Mouse (Mus musculus) kidney, adult 2 months (tissue): ENCODE results near the gene Bgn. TPM values are rescaled to one million over a fixed set of nuclear protein-coding genes. Genes with fewer than 3 reads are reported as not detected.

Experiments
- DNase-seq: peaks from one replicate; pipeline ENCODE4 v3.0.0; 2021
- H3K27ac ChIP-seq: fragments of 200-500 bp; 2 replicates; pipeline ENCODE4 v1.5.1; 2012; ENCODE audit warnings: low read depth, low read length, control low read depth, inconsistent platforms; ENCODE audit not compliant: insufficient read depth
- H3K27me3 ChIP-seq: fragments of 200-500 bp; replicated peaks from 2 replicates; pipeline ENCODE4 v1.6.1; 2012; ENCODE audit warnings: mild to moderate bottlenecking, moderate library complexity, low read length, inconsistent platforms; ENCODE audit not compliant: control insufficient read depth, insufficient read depth
- H3K36me3 ChIP-seq: fragments of 200-500 bp; 2 replicates; pipeline ENCODE4 v1.6.1; 2012; ENCODE audit warnings: mild to moderate bottlenecking, moderate library complexity, low read length, inconsistent platforms; ENCODE audit not compliant: control insufficient read depth, insufficient read depth
- H3K4me1 ChIP-seq: fragments of 200-500 bp; 2 replicates; pipeline ENCODE4 v1.6.1; 2011; ENCODE audit warnings: low read length; ENCODE audit not compliant: control insufficient read depth, insufficient read depth
- H3K4me3 ChIP-seq: fragments of 200-500 bp; 2 replicates; pipeline ENCODE4 v1.5.1; 2011; ENCODE audit warnings: mild to moderate bottlenecking, low read depth, low read length, control low read depth; ENCODE audit not compliant: insufficient read depth
- CTCF ChIP-seq: fragments of 200-500 bp; conservative IDR thresholded peaks from 2 replicates; pipeline ENCODE4 v1.5.1; 2011; ENCODE audit warnings: low read depth, mild to moderate bottlenecking, control low read depth, low read length, moderate library complexity, mixed read lengths; ENCODE audit not compliant: insufficient read depth, insufficient read length
- POLR2A ChIP-seq: fragments of 200-500 bp; IDR thresholded peaks from one replicate; pipeline ENCODE4 v1.6.1; 2011; ENCODE audit warnings: low read depth, low read length, control low read depth
- WGBS: fragments of 180-500 bp; shearing (Covaris S2); methylation state at CpG from one replicate; pipeline ENCODE4 v1.1.7; 2018; 5-methylcytosine and 5-hydroxymethylcytosine counted together
- polyA plus RNA-seq: library from polyadenylated mRNA; depleted of rRNA; stranded (reverse); fragments of >200 nt; gene quantifications from 2 replicates; pipeline ENCODE4 v1.2.3, GENCODE M21; 2012

The Bgn gene
- polyA plus RNA-seq, 1 experiment, result 333 TPM

DNA sequence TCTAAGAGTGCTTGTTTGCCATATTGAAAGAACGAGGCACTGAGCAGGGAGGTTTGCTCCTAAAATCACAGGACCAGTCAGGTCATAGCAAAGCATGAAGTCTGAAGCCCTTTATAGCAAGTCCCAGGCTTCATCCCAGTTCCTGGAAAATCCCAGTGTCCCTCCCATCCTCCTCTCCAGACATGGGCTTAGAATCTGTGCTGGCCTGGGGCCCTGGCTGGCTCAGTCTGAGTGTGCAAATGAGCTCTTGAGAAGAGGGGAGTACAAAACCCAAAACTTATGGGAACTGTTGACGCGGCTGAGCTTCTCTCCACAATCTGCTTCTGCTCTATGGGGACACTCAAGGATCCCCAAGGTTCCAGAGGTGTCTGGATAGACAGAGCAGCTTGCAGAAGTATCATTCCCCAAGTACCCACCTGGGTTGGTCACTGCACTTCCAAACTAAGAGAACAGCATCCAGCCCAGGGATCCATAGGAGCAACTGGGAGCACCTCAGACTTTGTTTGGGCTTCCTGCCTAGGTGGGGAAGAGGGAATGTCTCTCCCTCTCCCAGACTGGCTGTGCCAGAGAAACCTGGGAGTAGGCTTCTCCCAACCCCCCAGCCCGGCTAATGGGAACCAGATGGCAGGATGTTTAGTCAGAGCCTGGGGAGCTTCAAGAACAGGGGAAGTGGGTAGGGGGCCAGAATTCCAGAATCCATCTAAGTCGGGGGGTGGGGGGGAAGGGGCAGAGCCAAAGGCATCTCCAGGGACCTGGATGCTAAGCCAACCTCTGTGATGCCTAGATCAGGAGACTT is 15.8 kb upstream of the Bgn start:
- peak; percentile 36 for DNase-seq
- TF ChIP-seq CTCF (no peak), POLR2A (no peak)
- Histone ChIP-seq H3K27ac (peak overlapping the region; percentile 52; the same call in 1 of the 2 replicates), H3K4me3 (no peak overlapping the region), H3K27me3 (no peaks in the 10 kb centered on the region), H3K36me3 (no peaks in the 10 kb centered on the region), H3K4me1 (0 out of 2 replicates have a peak, but pooled peaks cover 4% of the 10 kb centered on the region)
- 79% methylated on average over 5 of the region's 5 CpGs for WGBS

GRCm38 (mm10) chrX:73468330-73468729 is 15.1 kb upstream of the Bgn start:
- TF ChIP-seq POLR2A, result no peak
- TF ChIP-seq CTCF, result no peak
- Histone ChIP-seq H3K36me3 (no peaks in the 10 kb centered on the region), H3K27ac (no peak overlapping the region), H3K27me3 (no peaks in the 10 kb centered on the region), H3K4me3 (no peak overlapping the region), H3K4me1 (0 out of 2 replicates have a peak, but pooled peaks cover 4% of the 10 kb centered on the region)
- DNase-seq, result peak; percentile 35
- WGBS, result 64% methylated on average over 3 of the region's 3 CpGs

- H3K36me3 ChIP-seq, result no peaks in the 10 kb centered on the region
- H3K4me3 ChIP-seq, result no peak overlapping the region
- no peaks in the 10 kb centered on the region for H3K27me3 ChIP-seq
- TF ChIP-seq CTCF (no peak), POLR2A (no peak)
- peak overlapping the region; percentile 16; the same call in 1 of the 2 replicates for H3K27ac ChIP-seq
- 88% methylated on average over 1 of the region's 1 CpGs for WGBS
- no peak for DNase-seq
- 0 out of 2 replicates have a peak, but pooled peaks cover 4% of the 10 kb centered on the region for H3K4me1 ChIP-seq
Measured at GRCm38 (mm10) chrX:73468752-73469151, 14.7 kb upstream of the Bgn start.

DNA sequence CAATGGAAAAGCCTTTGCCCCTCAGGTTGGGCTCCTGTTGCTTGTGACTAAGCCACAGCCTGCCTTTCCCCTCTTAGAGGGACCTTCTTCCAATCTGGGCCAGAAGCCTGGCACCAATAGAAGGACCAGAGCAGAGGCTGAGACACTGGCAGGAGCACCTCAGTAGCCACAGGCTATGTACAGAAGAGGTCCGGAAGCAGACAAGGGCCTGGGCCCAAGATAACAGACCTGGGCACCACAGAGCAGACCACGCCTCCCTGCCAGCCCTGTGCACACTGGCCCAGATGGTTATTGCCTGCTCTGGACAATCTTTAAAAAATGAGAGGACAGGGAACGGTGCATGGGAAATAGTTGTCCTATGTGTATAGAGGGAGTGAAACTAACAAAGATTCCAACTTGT is 11.6 kb upstream of the Bgn start:
- no peaks in the 10 kb centered on the region for H3K36me3 ChIP-seq
- TF ChIP-seq POLR2A (no peak), CTCF (no peak)
- no peak for DNase-seq

GRCm38 (mm10) chrX:73474340-73475165 is 8.8 kb upstream of the Bgn start:
- Histone ChIP-seq H3K4me1 (no peaks in the 10 kb centered on the region), H3K4me3 (no peak overlapping the region), H3K36me3 (no peaks in the 10 kb centered on the region), H3K27me3 (no peaks in the 10 kb centered on the region), H3K27ac (peak overlapping the region; percentile 26; the same call in 1 of the 2 replicates)
- TF ChIP-seq POLR2A, result no peak
- TF ChIP-seq CTCF, result no peak
- WGBS, result 64% methylated on average over 12 of the region's 12 CpGs
- DNase-seq, result peak; percentile 9

More for the DNA sequence above, 11.6 kb upstream of the Bgn start:
- whole genome bisulfite sequencing, result 96% methylated on average over 3 of the region's 3 CpGs
- H3K27ac ChIP-seq, result no peak overlapping the region
- no peaks in the 10 kb centered on the region for H3K27me3 ChIP-seq
- H3K4me3 ChIP-seq, result no peak overlapping the region
- no peaks in the 10 kb centered on the region for H3K4me1 ChIP-seq

DNA sequence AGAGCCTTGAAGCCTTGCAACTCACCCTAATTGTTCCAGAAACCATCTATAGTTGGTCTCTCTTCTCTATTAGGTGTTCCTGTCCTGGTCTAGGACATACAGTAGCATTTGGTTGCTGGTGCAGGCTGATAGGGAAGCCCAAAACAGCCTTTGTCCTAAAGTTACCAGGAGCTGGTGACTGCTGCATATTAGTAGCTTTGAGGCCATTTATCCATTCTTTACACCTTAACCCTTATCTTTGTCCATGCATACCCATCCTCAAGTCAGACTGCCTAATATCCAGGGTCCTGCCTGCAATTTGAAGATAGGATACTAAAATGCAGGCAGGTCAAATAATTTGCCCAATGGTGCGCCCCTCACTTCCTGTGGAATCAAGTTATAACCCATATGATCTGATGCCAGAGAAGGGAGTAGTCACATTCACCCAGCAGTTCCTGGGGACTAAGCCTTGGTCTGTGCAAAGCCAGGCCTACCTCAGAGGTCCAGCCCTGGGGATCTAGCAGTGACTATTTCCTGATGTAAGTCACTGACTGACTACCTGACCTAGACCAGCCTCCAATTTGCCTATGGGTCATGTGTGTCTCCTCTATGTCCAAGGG is 7.6 kb upstream of the Bgn start:
- 75% methylated on average over 1 of the region's 1 CpGs for WGBS
- peak overlapping the region; percentile 84 for H3K27ac ChIP-seq

More for the DNA sequence above, 7.6 kb upstream of the Bgn start:
- no peaks in the 10 kb centered on the region for H3K27me3 ChIP-seq
- no peak for DNase-seq
- no peaks in the 10 kb centered on the region for H3K36me3 ChIP-seq
- TF ChIP-seq CTCF (no peak), POLR2A (no peak)
- no peaks in the 10 kb centered on the region for H3K4me1 ChIP-seq
- no peak overlapping the region for H3K4me3 ChIP-seq
